Mouse (Mus musculus) intestine, embryonic 14.5 days (tissue): ENCODE measurements around the gene Snx1. TPM values are rescaled to one million over a fixed set of nuclear protein-coding genes. Genes with fewer than 3 reads are reported as not detected.

Source experiments
- ATAC-seq: fragments of 200-750 bp; cut with Nextera tagmentation; replicated peaks from 2 replicates; pipeline ENCODE4 v1.8.0; 2017; ENCODE audit warnings: low read depth, moderate number of reproducible peaks, moderate TSS enrichment, moderate library complexity; ENCODE audit not compliant: low FRiP score, low TSS enrichment
- DNase-seq: peaks from one replicate; pipeline ENCODE4 v3.0.0-alpha.2; 2018; ENCODE audit warnings: low spot score
- H3K27ac ChIP-seq: fragments of 300-500 bp; sonication (generic); 2 replicates; pipeline ENCODE4 v1.5.1; 2014; ENCODE audit warnings: low read depth, mild to moderate bottlenecking, control low read depth
- H3K27me3 ChIP-seq: fragments of 300-500 bp; sonication (generic); replicated peaks from 2 replicates; pipeline ENCODE4 v1.6.1; 2014; ENCODE audit warnings: low read length, control low read depth; ENCODE audit not compliant: control insufficient read depth, insufficient read depth
- H3K36me3 ChIP-seq: fragments of 300-500 bp; sonication (generic); 2 replicates; pipeline ENCODE4 v1.6.1; 2014; ENCODE audit warnings: low read length, control low read depth; ENCODE audit not compliant: control insufficient read depth, insufficient read depth
- H3K4me1 ChIP-seq: fragments of 300-500 bp; sonication (generic); replicated peaks from 2 replicates; pipeline ENCODE4 v1.6.1; 2014; ENCODE audit warnings: low read length, control low read depth, mixed read lengths; ENCODE audit not compliant: control insufficient read depth, insufficient read depth
- H3K4me2 ChIP-seq: fragments of 300-500 bp; sonication (generic); 2 replicates; pipeline ENCODE4 v1.6.1; 2014; ENCODE audit warnings: low read length
- H3K4me3 ChIP-seq: fragments of 300-500 bp; sonication (generic); 2 replicates; pipeline ENCODE4 v1.5.1; 2014; ENCODE audit warnings: low read depth, low read length, control low read depth, mixed read lengths
- H3K9ac ChIP-seq: fragments of 300-500 bp; sonication (generic); 2 replicates; pipeline ENCODE4 v1.6.1; 2014; ENCODE audit warnings: mild to moderate bottlenecking, low read length
- H3K9me3 ChIP-seq: fragments of 300-500 bp; sonication (generic); 2 replicates; pipeline ENCODE4 v1.6.1; 2016; ENCODE audit warnings: low read length, control low read depth; ENCODE audit not compliant: control insufficient read depth
- WGBS: fragments of 180-500 bp; shearing (Covaris S2); extraction: QIAGEN DNeasy Blood & Tissue Kit; methylation state at CpG from one replicate; pipeline ENCODE4 v1.1.7; 2014; 5-methylcytosine and 5-hydroxymethylcytosine counted together
- polyA plus RNA-seq: library from polyadenylated mRNA; unstranded; fragments of >200 nt; fragmentation: Nextera tagmentation; extraction: Ambion mirVana; gene quantifications from 2 replicates; pipeline ENCODE4 v1.2.1, GENCODE M21; 2014

The Snx1 gene
- polyA plus RNA-seq, 1 experiment from 2014 or later = 136 TPM

GRCm38 (mm10) chr9:66144248-66144647 lies 17.9 kb upstream of the Snx1 start:
- WGBS = 10% methylated on average over 6 of the region's 6 CpGs
- no peaks in the 10 kb centered on the region for H3K9me3 ChIP-seq
- peaks cover 12% of the 10 kb centered on the region for H3K36me3 ChIP-seq
- ATAC-seq (no peak), DNase-seq (peak; percentile 82)
- H3K9ac ChIP-seq = no peak overlapping the region
- H3K4me1 ChIP-seq = no peaks in the 10 kb centered on the region
- H3K4me2 ChIP-seq = no peak overlapping the region
- H3K27me3 ChIP-seq = no peaks in the 10 kb centered on the region
- no peak overlapping the region for H3K27ac ChIP-seq
- H3K4me3 ChIP-seq = no peak overlapping the region

GRCm38 (mm10) chr9:66142265-66142664 lies 15.9 kb upstream of the Snx1 start:
- Histone ChIP-seq H3K9ac (no peak overlapping the region), H3K4me1 (no peaks in the 10 kb centered on the region), H3K4me2 (no peak overlapping the region), H3K36me3 (peaks cover 30% of the 10 kb centered on the region), H3K9me3 (no peaks in the 10 kb centered on the region), H3K27ac (no peak overlapping the region), H3K4me3 (no peak overlapping the region), H3K27me3 (no peaks in the 10 kb centered on the region)
- ATAC-seq (no peak), DNase-seq (no peak)
- WGBS = 66% methylated on average over 1 of the region's 1 CpGs

GRCm38 (mm10) chr9:66138193-66138592 lies 11.8 kb upstream of the Snx1 start:
- ATAC-seq = no peak
- no peak overlapping the region for H3K9ac ChIP-seq
- H3K27me3 ChIP-seq = no peaks in the 10 kb centered on the region
- H3K36me3 ChIP-seq = peaks cover 71% of the 10 kb centered on the region
- no peak overlapping the region for H3K4me2 ChIP-seq
- no peak for DNase-seq
- H3K27ac ChIP-seq = no peak overlapping the region
- 90% methylated on average over 7 of the region's 7 CpGs for WGBS
- no peak overlapping the region for H3K4me3 ChIP-seq
- no peaks in the 10 kb centered on the region for H3K4me1 ChIP-seq
- H3K9me3 ChIP-seq = no peaks in the 10 kb centered on the region

GRCm38 (mm10) chr9:66135967-66136366 lies 9.6 kb upstream of the Snx1 start:
- H3K36me3 ChIP-seq = peaks cover 82% of the 10 kb centered on the region
- DNase-seq (no peak), ATAC-seq (no peak)
- no peak overlapping the region for H3K4me2 ChIP-seq
- H3K27ac ChIP-seq = no peak overlapping the region
- 60% methylated on average over 4 of the region's 4 CpGs for WGBS
- no peak overlapping the region for H3K4me3 ChIP-seq
- no peaks in the 10 kb centered on the region for H3K4me1 ChIP-seq
- no peaks in the 10 kb centered on the region for H3K9me3 ChIP-seq
- no peak overlapping the region for H3K9ac ChIP-seq
- H3K27me3 ChIP-seq = no peaks in the 10 kb centered on the region

GRCm38 (mm10) chr9:66131466-66131865 lies 5.1 kb upstream of the Snx1 start:
- whole genome bisulfite sequencing = 95% methylated on average over 2 of the region's 2 CpGs
- no peaks in the 10 kb centered on the region for H3K27me3 ChIP-seq
- no peak overlapping the region for H3K4me2 ChIP-seq
- H3K9me3 ChIP-seq = no peaks in the 10 kb centered on the region
- peaks cover 6% of the 10 kb centered on the region for H3K4me1 ChIP-seq
- no peak overlapping the region for H3K4me3 ChIP-seq
- no peak overlapping the region for H3K9ac ChIP-seq
- DNase-seq (no peak), ATAC-seq (no peak)
- H3K27ac ChIP-seq = no peak overlapping the region
- peaks cover 44% of the 10 kb centered on the region for H3K36me3 ChIP-seq

GRCm38 (mm10) chr9:66127884-66128283 lies 1.5 kb upstream of the Snx1 start:
- H3K27me3 ChIP-seq = no peaks in the 10 kb centered on the region
- WGBS = 87% methylated on average over 4 of the region's 4 CpGs
- H3K4me3 ChIP-seq = no peak overlapping the region
- H3K36me3 ChIP-seq = peaks cover 8% of the 10 kb centered on the region
- H3K9ac ChIP-seq = no peak overlapping the region
- no peak overlapping the region for H3K27ac ChIP-seq
- peaks cover 14% of the 10 kb centered on the region for H3K4me1 ChIP-seq
- no peaks in the 10 kb centered on the region for H3K9me3 ChIP-seq
- peak overlapping the region; percentile 70 for H3K4me2 ChIP-seq
- no peak for ATAC-seq
- no peak for DNase-seq

GRCm38 (mm10) chr9:66127193-66127546 lies 783 bp upstream of the Snx1 start:
- DNase-seq (no peak), ATAC-seq (no peak)
- Histone ChIP-seq H3K27me3 (no peaks in the 10 kb centered on the region), H3K9ac (peak overlapping the region; percentile 61), H3K36me3 (peaks cover 2% of the 10 kb centered on the region), H3K4me1 (peaks cover 15% of the 10 kb centered on the region), H3K27ac (peak overlapping the region; percentile 72), H3K4me2 (peak overlapping the region; percentile 70), H3K9me3 (no peaks in the 10 kb centered on the region), H3K4me3 (peak overlapping the region; percentile 70)
- 51% methylated on average over 6 of the region's 6 CpGs for WGBS

- 52% methylated on average over 12 of the region's 12 CpGs for WGBS
- H3K27me3 ChIP-seq = no peaks in the 10 kb centered on the region
- peak overlapping the region; percentile 41 for H3K9ac ChIP-seq
- peaks cover 15% of the 10 kb centered on the region for H3K4me1 ChIP-seq
- ATAC-seq = no peak
- H3K9me3 ChIP-seq = no peaks in the 10 kb centered on the region
- peak overlapping the region; percentile 58 for H3K27ac ChIP-seq
- H3K4me2 ChIP-seq = peak overlapping the region; percentile 70
- H3K36me3 ChIP-seq = 0 out of 2 replicates have a peak, but pooled peaks cover 2% of the 10 kb centered on the region
- H3K4me3 ChIP-seq = peak overlapping the region; percentile 70
- DNase-seq = no peak
These were observed 588 bp downstream of the Snx1 start for GRCm38 (mm10) chr9:66125543-66126455.
